Comparison of ENCODE assay signal across 17 mouse cellular contexts in the genomic region with DNA sequence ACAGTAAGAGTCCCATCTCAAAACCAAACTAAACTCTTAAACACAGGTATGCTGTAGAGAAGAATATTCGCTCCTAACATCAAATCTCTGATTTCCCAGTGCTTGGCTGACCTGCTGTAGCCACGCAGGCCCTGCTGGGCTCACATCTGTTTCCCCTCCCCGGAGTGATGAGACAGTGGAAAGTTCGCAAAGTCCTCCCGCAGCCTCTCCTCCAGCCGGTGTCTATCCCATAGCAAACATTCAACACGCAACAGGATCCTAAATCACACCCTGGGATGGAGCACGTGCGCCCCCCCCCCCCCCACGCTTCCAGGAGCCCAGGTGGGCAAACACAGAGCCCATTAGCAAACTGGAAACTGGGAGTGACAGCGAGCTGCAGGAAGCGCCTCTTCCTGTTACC. TPM values are rescaled to one million over a fixed set of nuclear protein-coding genes. Genes with fewer than 3 reads are reported as not detected.
DNase-seq lines count a peak whose midpoint lies in the region; ATAC-seq and TF ChIP-seq lines count a peak whose summit lies in the region.
"Had no signal": no experiment of that assay in that cellular context is flagged by ENCODE, and none has a peak within 500 bp of the region (broad histone marks: within the 10 kb centered on the region; RNA-seq: fewer than 3 reads in every experiment).

No protein-coding gene starts in this region.

- H3K9ac ChIP-seq in heart, embryonic 15.5 days = no peak overlapping the region
- no peak overlapping the region for H3K9ac ChIP-seq in intestine, postnatal 0 days (ENCODE audit: low read depth, low read length)
- no peak overlapping the region for H3K9ac ChIP-seq in liver, postnatal 0 days (replicated peaks)
- H3K9ac ChIP-seq: stomach, embryonic 15.5 days had no signal

- H3K36me3 ChIP-seq in heart, embryonic 15.5 days = no peaks in the 10 kb centered on the region
- peaks cover 14% of the 10 kb centered on the region for H3K36me3 ChIP-seq in embryonic facial prominence, embryonic 10.5 days (replicated peaks)
- no peaks in the 10 kb centered on the region for H3K36me3 ChIP-seq in intestine, postnatal 0 days (ENCODE audit: control insufficient read depth, insufficient read depth)
- H3K36me3 ChIP-seq in liver, postnatal 0 days (replicated peaks; ENCODE audit: insufficient read depth, low read length) = no peaks in the 10 kb centered on the region
- H3K36me3 ChIP-seq: stomach, embryonic 15.5 days had no signal

- TF ChIP-seq EP300 in liver, postnatal 0 days (IDR thresholded peaks at IDR 0.05; ENCODE audit: low read depth) = no peak

- intact Hi-C loops in heart, postnatal 25 days (cut with DNase I) = no loop called here

- 0 out of 2 replicates have a peak overlapping the region, but pooled peaks have one; percentile 20 for H3K4me2 ChIP-seq in heart, embryonic 15.5 days
- peak overlapping the region; percentile 21; the same call in 1 of the 2 replicates for H3K4me2 ChIP-seq in intestine, postnatal 0 days (replicated peaks; ENCODE audit: low read depth)
- H3K4me2 ChIP-seq in liver, postnatal 0 days (ENCODE audit: low read depth, low read length) = no peak overlapping the region
- H3K4me2 ChIP-seq: stomach, embryonic 15.5 days had no signal

- no peak for TF ChIP-seq CTCF in intestine, postnatal 0 days (IDR thresholded peaks at IDR 0.05; ENCODE audit: low read depth)
- TF ChIP-seq CTCF in liver, postnatal 0 days (IDR thresholded peaks at IDR 0.05; ENCODE audit: low read depth) = no peak

- H3K27ac ChIP-seq in heart, embryonic 15.5 days = no peak overlapping the region
- H3K27ac ChIP-seq in embryonic facial prominence, embryonic 10.5 days (replicated peaks) = no peak overlapping the region
- no peak overlapping the region for H3K27ac ChIP-seq in intestine, postnatal 0 days (ENCODE audit: low read depth, low read length)
- H3K27ac ChIP-seq in liver, postnatal 0 days (ENCODE audit: low read depth) = no peak overlapping the region
- H3K27ac ChIP-seq: stomach, embryonic 15.5 days had no signal

- H3K9me3 ChIP-seq in heart, embryonic 15.5 days (replicated peaks) = no peaks in the 10 kb centered on the region
- H3K9me3 ChIP-seq in embryonic facial prominence, embryonic 10.5 days = no peaks in the 10 kb centered on the region
- no peaks in the 10 kb centered on the region for H3K9me3 ChIP-seq in intestine, postnatal 0 days (ENCODE audit: control insufficient read depth)
- no peaks in the 10 kb centered on the region for H3K9me3 ChIP-seq in liver, postnatal 0 days (ENCODE audit: low read length)
- H3K9me3 ChIP-seq: stomach, embryonic 15.5 days had no signal

- peaks cover 16% of the 10 kb centered on the region for H3K4me1 ChIP-seq in heart, embryonic 15.5 days (replicated peaks)
- peaks cover 6% of the 10 kb centered on the region for H3K4me1 ChIP-seq in embryonic facial prominence, embryonic 10.5 days
- no peaks in the 10 kb centered on the region for H3K4me1 ChIP-seq in intestine, postnatal 0 days (replicated peaks; ENCODE audit: control insufficient read depth, insufficient read depth, low read length)
- no peaks in the 10 kb centered on the region for H3K4me1 ChIP-seq in liver, postnatal 0 days (ENCODE audit: insufficient read depth)

- no peak for DNase-seq in heart, postnatal 25 days (ENCODE audit: low spot score)
- peak; percentile 9 for DNase-seq in embryo, embryonic 10.5 days (ENCODE audit: low spot score)
- peak; percentile 47 for DNase-seq in embryonic facial prominence, embryonic 10.5 days (ENCODE audit: low spot score)
- DNase-seq in right cerebral cortex, adult 18-20 months = no peak
- no peak for DNase-seq in liver, postnatal 0 days
- DNase-seq: adrenal gland, postnatal 10 days; cerebellum, postnatal 14 days; kidney, adult 9 months; liver; lung, postnatal 4 days; midbrain, embryonic 14.5 days; thymus, postnatal 4 days had no signal

- H3K4me3 ChIP-seq in heart, embryonic 15.5 days = no peak overlapping the region
- no peak overlapping the region for H3K4me3 ChIP-seq in embryonic facial prominence, embryonic 10.5 days
- no peak overlapping the region for H3K4me3 ChIP-seq in intestine, postnatal 0 days (ENCODE audit: low read depth, low read length)
- no peak overlapping the region for H3K4me3 ChIP-seq in liver, postnatal 0 days (ENCODE audit: low read depth, low read length)
- H3K4me3 ChIP-seq: erythroblast, embryonic 14.5 days; stomach, embryonic 15.5 days had no signal

- ATAC-seq in heart, embryonic 15.5 days (replicated peaks; ENCODE audit: insufficient number of reproducible peaks, insufficient read depth, low FRiP score, low read depth) = 0 out of 2 replicates have a peak, but pooled peaks have one; percentile 47
- no peak for ATAC-seq in intestine, postnatal 0 days
- no peak for ATAC-seq in liver, postnatal 0 days

- no peaks in the 10 kb centered on the region for H3K27me3 ChIP-seq in heart, embryonic 15.5 days
- no peaks in the 10 kb centered on the region for H3K27me3 ChIP-seq in embryonic facial prominence, embryonic 10.5 days (replicated peaks; ENCODE audit: low read depth, poor library complexity, severe bottlenecking)
- H3K27me3 ChIP-seq in intestine, postnatal 0 days (replicated peaks; ENCODE audit: control insufficient read depth, insufficient read depth, low read length) = no peaks in the 10 kb centered on the region
- H3K27me3 ChIP-seq in liver, postnatal 0 days (ENCODE audit: insufficient read depth, low read length) = 0 out of 2 replicates have a peak, but pooled peaks cover 7% of the 10 kb centered on the region
- H3K27me3 ChIP-seq: stomach, embryonic 15.5 days had no signal

- 32% methylated on average over 12 of the region's 12 CpGs for WGBS in heart, embryonic 15.5 days
- 46% methylated on average over 12 of the region's 12 CpGs for WGBS in embryonic facial prominence, embryonic 10.5 days
- WGBS in intestine, postnatal 0 days = 13% methylated on average over 12 of the region's 12 CpGs
- WGBS in liver, postnatal 0 days (ENCODE audit: insufficient replicate concordance) = 11% methylated on average over 12 of the region's 12 CpGs

RNA-seq across cellular contexts. Expression of a gene that starts 9.6 kb away (rescaled TPM):
- polyA plus RNA-seq in heart, embryonic 15.5 days (2015; fragmentation: Nextera tagmentation; extraction: Ambion mirVana) = 5.2 and 8.9 TPM in 2 replicates
- total RNA-seq in heart, postnatal 25 days (2021) = 1 to 10 TPM; 4.6 to 5.3 TPM
- 31.9 and 34.3 TPM in 2 replicates for polyA plus RNA-seq in embryonic facial prominence, embryonic 10.5 days (2016; fragmentation: Nextera tagmentation; extraction: Ambion mirVana)
- 10.0 and 10.9 TPM in 2 replicates for polyA plus RNA-seq in intestine, postnatal 0 days (2015; fragmentation: Nextera tagmentation; extraction: Ambion mirVana)
- 0.05 and 0.25 TPM in 2 replicates for polyA plus RNA-seq in liver, postnatal 0 days (2015; fragmentation: Nextera tagmentation; extraction: Ambion mirVana)
- total RNA-seq: hematopoietic stem cell, adult 5-6 weeks had no signal
- polyA plus RNA-seq: erythroblast, embryonic 14.5 days had no signal

RNA-seq across cellular contexts. Expression of a gene that starts 24.0 kb away (rescaled TPM):
- polyA plus RNA-seq in heart, embryonic 15.5 days (2015; fragmentation: Nextera tagmentation; extraction: Ambion mirVana) = 20.9 and 21.7 TPM in 2 replicates
- total RNA-seq in heart, postnatal 25 days (2021) = 1 to 10 TPM; 7.3 to 8.4 TPM
- polyA plus RNA-seq in embryonic facial prominence, embryonic 10.5 days (2016; fragmentation: Nextera tagmentation; extraction: Ambion mirVana) = 13.6 and 16.5 TPM in 2 replicates
- 15.5 and 16.7 TPM in 2 replicates for polyA plus RNA-seq in intestine, postnatal 0 days (2015; fragmentation: Nextera tagmentation; extraction: Ambion mirVana)
- 3.9 TPM in 2 replicates for polyA plus RNA-seq in liver, postnatal 0 days (2015; fragmentation: Nextera tagmentation; extraction: Ambion mirVana)
- polyA plus RNA-seq: erythroblast, embryonic 14.5 days had no signal

RNA-seq across cellular contexts. Expression of a gene that starts 42.1 kb away (rescaled TPM):
- 73.7 and 85.0 TPM in 2 replicates for polyA plus RNA-seq in heart, embryonic 15.5 days (2015; fragmentation: Nextera tagmentation; extraction: Ambion mirVana)
- 10 to 100 TPM; 62.9 to 74.0 TPM for total RNA-seq in heart, postnatal 25 days (2021)
- 81.0 and 99.2 TPM in 2 replicates for polyA plus RNA-seq in embryonic facial prominence, embryonic 10.5 days (2016; fragmentation: Nextera tagmentation; extraction: Ambion mirVana)
- 65.5 and 70.2 TPM in 2 replicates for polyA plus RNA-seq in intestine, postnatal 0 days (2015; fragmentation: Nextera tagmentation; extraction: Ambion mirVana)
- 24.9 and 30.6 TPM in 2 replicates for polyA plus RNA-seq in liver, postnatal 0 days (2015; fragmentation: Nextera tagmentation; extraction: Ambion mirVana)

Comparison
In these comparisons a context has a peak if more than half of its experiments do, and no peak if none do; other contexts are left out.
1. DNase-seq: peak in embryo, embryonic 10.5 days (single experiment) and embryonic facial prominence, embryonic 10.5 days (single experiment); none in heart, postnatal 25 days (single experiment), right cerebral cortex, adult 18-20 months (single experiment) and liver, postnatal 0 days (single experiment).